Mouse (Mus musculus): ENCODE results near the gene Snrnp25. TPM values are rescaled to one million over a fixed set of nuclear protein-coding genes. Genes with fewer than 3 reads are reported as not detected.
A peak's percentile ranks its signal among the peaks of the same experiment; 100 is the strongest.

The Snrnp25 gene
- 58.3 TPM for polyA plus RNA-seq (2012; fragmentation: generic; extraction: Trizol)

GRCm38 (mm10) chr11:32205058-32205873, at the start of gene Snrnp25:
Gene Snrnp25, plus strand, starts transcription at chr11:32205415.
- Histone ChIP-seq H3ac (ENCODE audit: control insufficient read depth, insufficient read length) (peak within 1 kb of the TSS; percentile 50), H3K36me3 (ENCODE audit: control insufficient read depth, insufficient read depth) (peaks cover 3% of the 10 kb centered on the region), H3K27me3 (ENCODE audit: control insufficient read depth, insufficient read depth, insufficient read length) (peaks cover 3% of the 10 kb centered on the region), H3K4me2 (ENCODE audit: low read depth) (peak within 1 kb of the TSS; percentile 78), H3K79me2 (ENCODE audit: control insufficient read depth, insufficient read depth) (no peaks in the 10 kb centered on the region), H3K4me3 (peak within 1 kb of the TSS; percentile 44)
- TF ChIP-seq TCF3 (IDR thresholded peaks at IDR 0.05; ENCODE audit: insufficient read length, low read depth) (no peak), MYOD1 (IDR thresholded peaks at IDR 0.05; ENCODE audit: control insufficient read depth in 1 of 3, insufficient read length in 2 of 3, low read depth in 2 of 3) (peak in 1 of 3 experiments; percentile 21), SRF (IDR thresholded peaks at IDR 0.05; ENCODE audit: control insufficient read depth, insufficient read length, low read depth) (no peak), TCF12 (IDR thresholded peaks at IDR 0.05; ENCODE audit: insufficient read depth, poor library complexity, severe bottlenecking) (no peak), POLR2AphosphoS2 (IDR thresholded peaks at IDR 0.05; ENCODE audit: insufficient read length, low read depth) (peak; percentile 65), USF1 (IDR thresholded peaks at IDR 0.05; ENCODE audit: low read depth) (peak; percentile 86), REST (IDR thresholded peaks at IDR 0.05; ENCODE audit: insufficient read depth, insufficient read length) (no peak), CEBPB (IDR thresholded peaks at IDR 0.05; ENCODE audit: insufficient read depth, poor library complexity, severe bottlenecking) (no peak), E2F4 (IDR thresholded peaks at IDR 0.05; ENCODE audit: insufficient read depth) (peak; percentile 96), MYOG (IDR thresholded peaks at IDR 0.05; ENCODE audit: control insufficient read depth in 1 of 3, insufficient read depth in 1 of 3, insufficient read length in 2 of 3, low read depth in 2 of 3) (no peak), POLR2A (IDR thresholded peaks at IDR 0.05; ENCODE audit: insufficient read length, low read depth) (peak; percentile 81), MAX (IDR thresholded peaks at IDR 0.05; ENCODE audit: low read depth) (no peak)

GRCm38 (mm10) chr11:32156854-32157630, 48.2 kb upstream of the Snrnp25 start:
- H3K36me3 ChIP-seq (ENCODE audit: control insufficient read depth, insufficient read depth), result no peaks in the 10 kb centered on the region
- H3K4me3 ChIP-seq, result no peak overlapping the region
- H3ac ChIP-seq (ENCODE audit: control insufficient read depth, insufficient read length), result no peak overlapping the region
- H3K79me2 ChIP-seq (ENCODE audit: control insufficient read depth, insufficient read depth), result no peaks in the 10 kb centered on the region
- no peak for TF ChIP-seq SRF (IDR thresholded peaks at IDR 0.05; ENCODE audit: control insufficient read depth, insufficient read length, low read depth)
- TF ChIP-seq TCF3 (IDR thresholded peaks at IDR 0.05; ENCODE audit: insufficient read length, low read depth), result no peak
- no peak for TF ChIP-seq REST (IDR thresholded peaks at IDR 0.05; ENCODE audit: insufficient read depth, insufficient read length)
- TF ChIP-seq POLR2AphosphoS2 (IDR thresholded peaks at IDR 0.05; ENCODE audit: insufficient read length, low read depth), result no peak
- no peak for TF ChIP-seq CEBPB (IDR thresholded peaks at IDR 0.05; ENCODE audit: insufficient read depth, poor library complexity, severe bottlenecking)
- no peak for TF ChIP-seq POLR2A (IDR thresholded peaks at IDR 0.05; ENCODE audit: insufficient read length, low read depth)
- no peak for TF ChIP-seq MAX (IDR thresholded peaks at IDR 0.05; ENCODE audit: low read depth)
- TF ChIP-seq E2F4 (IDR thresholded peaks at IDR 0.05; ENCODE audit: insufficient read depth), result no peak
- TF ChIP-seq USF1 (IDR thresholded peaks at IDR 0.05; ENCODE audit: low read depth), result no peak
- no peak for TF ChIP-seq MYOD1 (IDR thresholded peaks at IDR 0.05; ENCODE audit: control insufficient read depth in 1 of 3, insufficient read length in 2 of 3, low read depth in 2 of 3)
- no peak for TF ChIP-seq TCF12 (IDR thresholded peaks at IDR 0.05; ENCODE audit: insufficient read depth, poor library complexity, severe bottlenecking)
- no peak for TF ChIP-seq MYOG (IDR thresholded peaks at IDR 0.05; ENCODE audit: control insufficient read depth in 1 of 3, insufficient read depth in 1 of 3, insufficient read length in 2 of 3, low read depth in 2 of 3)
- H3K27me3 ChIP-seq (ENCODE audit: control insufficient read depth, insufficient read depth, insufficient read length), result peaks cover 36% of the 10 kb centered on the region
- no peak overlapping the region for H3K4me2 ChIP-seq (ENCODE audit: low read depth)

GRCm38 (mm10) chr11:32157791-32158594, 47.2 kb upstream of the Snrnp25 start:
- no peak overlapping the region for H3K4me3 ChIP-seq
- H3K27me3 ChIP-seq (ENCODE audit: control insufficient read depth, insufficient read depth, insufficient read length), result peaks cover 38% of the 10 kb centered on the region
- no peak overlapping the region for H3K4me2 ChIP-seq (ENCODE audit: low read depth)
- no peak for TF ChIP-seq CEBPB (IDR thresholded peaks at IDR 0.05; ENCODE audit: insufficient read depth, poor library complexity, severe bottlenecking)
- no peak for TF ChIP-seq POLR2AphosphoS2 (IDR thresholded peaks at IDR 0.05; ENCODE audit: insufficient read length, low read depth)
- TF ChIP-seq TCF3 (IDR thresholded peaks at IDR 0.05; ENCODE audit: insufficient read length, low read depth), result no peak
- TF ChIP-seq MYOD1 (IDR thresholded peaks at IDR 0.05; ENCODE audit: control insufficient read depth in 1 of 3, insufficient read length in 2 of 3, low read depth in 2 of 3), result no peak
- TF ChIP-seq E2F4 (IDR thresholded peaks at IDR 0.05; ENCODE audit: insufficient read depth), result no peak
- TF ChIP-seq REST (IDR thresholded peaks at IDR 0.05; ENCODE audit: insufficient read depth, insufficient read length), result no peak
- no peak for TF ChIP-seq MAX (IDR thresholded peaks at IDR 0.05; ENCODE audit: low read depth)
- TF ChIP-seq USF1 (IDR thresholded peaks at IDR 0.05; ENCODE audit: low read depth), result no peak
- no peak for TF ChIP-seq MYOG (IDR thresholded peaks at IDR 0.05; ENCODE audit: control insufficient read depth in 1 of 3, insufficient read depth in 1 of 3, insufficient read length in 2 of 3, low read depth in 2 of 3)
- TF ChIP-seq POLR2A (IDR thresholded peaks at IDR 0.05; ENCODE audit: insufficient read length, low read depth), result no peak
- TF ChIP-seq SRF (IDR thresholded peaks at IDR 0.05; ENCODE audit: control insufficient read depth, insufficient read length, low read depth), result no peak
- TF ChIP-seq TCF12 (IDR thresholded peaks at IDR 0.05; ENCODE audit: insufficient read depth, poor library complexity, severe bottlenecking), result no peak
- H3ac ChIP-seq (ENCODE audit: control insufficient read depth, insufficient read length), result no peak overlapping the region
- no peaks in the 10 kb centered on the region for H3K36me3 ChIP-seq (ENCODE audit: control insufficient read depth, insufficient read depth)
- no peaks in the 10 kb centered on the region for H3K79me2 ChIP-seq (ENCODE audit: control insufficient read depth, insufficient read depth)
